Mouse (Mus musculus) ovary, postnatal 36 days (tissue): ENCODE measurements around the gene Coro6.

Source experiments
- DNase-seq: peaks from one replicate; pipeline ENCODE4 v3.0.0; 2022; ENCODE audit warnings: low spot score, mixed read lengths

Gene Coro6

DNA sequence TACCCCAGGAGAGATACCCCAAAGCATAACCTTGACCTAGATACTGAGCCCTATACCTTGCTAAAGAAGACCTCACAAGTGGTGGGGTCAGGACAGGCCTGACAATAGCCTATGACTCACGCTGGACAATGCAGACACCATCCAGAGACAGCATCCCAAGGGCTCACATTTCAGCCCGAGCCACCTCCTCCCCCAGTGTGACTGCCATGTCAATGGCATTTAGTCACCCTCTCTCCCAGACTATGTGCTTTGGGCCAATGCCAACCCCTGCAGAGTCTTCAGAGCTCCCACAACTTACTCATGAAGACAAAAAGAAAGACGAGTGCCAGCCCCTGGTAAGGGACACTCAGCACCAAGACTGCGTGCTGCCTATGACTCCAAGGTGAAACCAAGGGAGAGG, 2.5 kb downstream of the Coro6 start:
- no peak for DNase-seq

DNA sequence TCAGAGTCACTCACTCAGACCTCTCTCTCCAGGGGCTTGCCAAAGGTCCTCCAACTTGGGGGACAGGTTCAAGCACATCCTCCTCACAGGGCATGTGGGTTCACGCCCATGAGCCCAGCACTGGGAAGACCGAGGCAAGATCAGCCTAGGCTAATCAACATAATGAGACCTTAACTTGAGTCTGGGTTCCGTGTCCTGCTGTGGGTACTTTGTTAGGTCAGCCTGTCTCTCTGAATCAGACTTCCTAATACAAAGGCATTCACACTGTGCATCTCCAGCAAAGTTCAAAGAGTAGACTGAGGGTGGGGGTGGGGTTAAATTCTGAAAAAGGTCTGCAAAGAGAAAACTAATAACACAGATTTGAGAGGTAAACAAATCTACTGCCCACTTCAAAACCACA, 2.9 kb downstream of the Coro6 start:
- no peak for DNase-seq

DNA sequence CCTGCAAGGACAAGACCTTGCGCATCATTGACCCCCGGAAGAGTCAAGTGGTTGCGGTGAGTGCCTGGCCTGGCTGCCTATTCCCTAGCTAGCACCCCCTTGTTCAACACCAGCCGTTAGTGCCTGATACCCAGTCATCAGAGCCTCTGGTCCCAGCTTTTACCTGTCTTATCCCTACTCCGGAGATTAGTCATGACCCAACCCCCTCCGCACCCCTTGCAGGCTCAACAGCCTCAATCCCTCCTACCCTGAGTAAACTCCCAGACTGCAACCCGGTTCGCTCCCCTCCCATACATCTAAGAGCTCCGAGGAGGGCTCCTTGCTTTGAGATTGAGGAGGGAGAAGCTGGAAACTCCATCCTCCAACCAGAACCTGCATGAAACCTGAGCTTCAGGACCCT, 4.3 kb downstream of the Coro6 start:
- DNase-seq = no peak

DNA sequence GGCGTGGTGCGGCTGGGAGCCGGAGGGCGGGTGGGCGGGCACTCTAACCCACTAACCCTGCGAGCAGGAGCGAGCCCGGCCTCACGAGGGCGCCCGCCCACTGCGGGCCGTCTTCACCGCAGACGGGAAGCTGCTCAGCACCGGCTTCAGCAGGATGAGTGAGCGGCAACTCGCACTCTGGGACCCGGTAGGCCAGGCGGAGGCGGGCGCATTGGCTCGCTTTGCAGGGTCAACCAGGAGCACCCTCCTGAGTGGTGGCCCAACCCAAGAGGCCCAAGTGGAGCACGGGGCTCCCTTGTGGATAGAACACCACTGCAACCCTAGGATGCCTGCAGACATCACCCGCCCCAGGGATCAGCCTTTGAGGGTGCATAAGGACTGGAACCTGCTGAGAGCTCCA, 4.9 kb downstream of the Coro6 start:
- DNase-seq = peak; percentile 78

DNA sequence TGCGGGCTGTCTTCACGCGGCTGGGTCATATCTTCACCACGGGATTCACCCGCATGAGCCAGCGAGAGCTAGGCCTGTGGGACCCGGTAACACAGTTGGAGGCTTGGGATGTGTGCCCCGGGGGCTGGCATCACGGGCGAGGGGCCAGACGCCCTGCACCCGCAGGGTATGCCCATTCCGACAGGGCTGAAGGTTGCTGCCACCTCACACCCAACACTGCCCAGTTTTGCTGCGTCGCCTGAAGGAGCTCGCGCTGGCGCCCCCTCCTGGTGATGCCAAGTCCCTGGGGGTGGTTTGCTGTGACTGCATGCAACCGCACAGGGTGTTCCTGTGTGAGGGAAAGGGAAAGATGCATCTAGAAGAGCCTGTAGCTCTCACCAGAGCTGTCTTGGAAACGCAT, 5.6 kb downstream of the Coro6 start:
- DNase-seq = peak; percentile 77

DNA sequence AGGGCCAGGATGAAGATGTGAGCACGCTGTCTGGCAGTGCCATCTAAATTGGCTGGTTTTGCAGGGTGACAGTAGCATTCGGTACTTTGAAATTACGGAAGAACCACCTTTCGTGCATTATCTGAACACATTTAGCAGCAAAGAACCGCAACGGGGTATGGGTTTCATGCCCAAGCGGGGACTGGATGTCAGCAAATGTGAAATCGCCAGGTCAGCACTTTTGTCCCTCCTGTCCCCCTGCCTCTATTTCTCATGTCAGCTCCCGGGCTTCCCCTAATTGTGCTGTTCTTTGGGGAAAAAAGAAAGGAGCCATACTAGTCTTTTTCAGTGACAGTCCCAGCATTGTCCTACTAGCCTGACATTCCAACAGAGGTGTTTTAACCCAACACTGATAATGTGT, 6.2 kb downstream of the Coro6 start:
- DNase-seq = no peak

DNA sequence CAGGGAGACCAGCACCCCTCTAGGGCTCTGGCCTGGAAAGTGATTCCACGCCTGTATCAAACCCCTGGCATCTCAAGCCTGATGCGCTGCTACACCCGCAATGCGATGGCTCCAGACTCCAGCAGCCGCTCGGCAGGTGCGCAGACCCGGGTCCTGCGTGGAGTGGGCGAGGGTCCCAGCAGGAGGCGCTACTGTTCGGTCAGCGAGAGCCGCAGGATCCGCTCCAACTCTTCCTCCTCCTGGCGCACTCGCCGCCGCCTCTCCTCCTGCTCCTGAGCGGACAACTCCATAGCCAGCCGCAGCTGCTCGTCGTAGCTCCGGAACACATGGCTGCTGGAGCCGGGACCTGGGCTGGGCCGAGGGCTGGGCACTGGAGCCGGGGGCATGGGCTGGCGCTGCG, 9.2 kb downstream of the Coro6 start:
- no peak for DNase-seq

DNA sequence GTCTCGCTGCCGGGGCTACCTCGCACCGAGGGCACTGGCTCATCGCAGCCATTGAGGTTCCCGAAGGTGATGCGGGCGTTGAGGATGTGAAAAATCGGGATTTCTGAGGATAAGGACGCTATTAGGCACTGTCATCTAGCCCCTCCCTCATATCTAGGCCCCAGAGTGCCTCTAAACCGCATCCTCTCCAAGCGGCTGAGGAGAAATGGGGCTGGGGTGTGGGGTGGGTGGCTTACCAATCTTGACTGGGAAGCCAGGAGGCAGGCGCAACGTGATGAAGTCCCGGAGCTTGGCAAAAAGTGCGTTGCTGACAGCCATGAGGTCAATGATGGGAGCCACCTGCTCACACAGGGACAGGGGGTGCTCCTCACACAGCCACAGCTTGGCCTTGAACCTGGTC, 10.6 kb downstream of the Coro6 start:
- no peak for DNase-seq

DNA sequence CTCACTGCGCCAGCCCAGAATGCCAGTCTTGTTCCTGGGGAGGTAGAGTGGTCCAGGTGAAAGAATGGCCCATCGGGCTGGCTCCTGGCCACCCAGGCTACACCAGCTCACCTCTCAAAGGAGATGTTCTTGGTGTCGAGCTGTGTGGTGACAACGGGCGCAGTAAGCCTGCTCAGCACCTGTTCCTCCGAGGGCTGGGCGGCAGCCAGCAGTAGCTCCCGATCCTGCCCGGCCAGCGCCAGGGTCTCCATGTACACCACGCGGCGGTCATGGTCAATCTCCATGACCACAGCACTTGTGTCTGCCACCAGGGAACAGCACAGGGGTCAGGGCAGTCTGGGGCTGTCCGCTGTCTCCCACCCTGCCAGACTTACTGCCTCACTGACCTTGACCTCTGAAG, 14.0 kb downstream of the Coro6 start:
- no peak for DNase-seq

DNA sequence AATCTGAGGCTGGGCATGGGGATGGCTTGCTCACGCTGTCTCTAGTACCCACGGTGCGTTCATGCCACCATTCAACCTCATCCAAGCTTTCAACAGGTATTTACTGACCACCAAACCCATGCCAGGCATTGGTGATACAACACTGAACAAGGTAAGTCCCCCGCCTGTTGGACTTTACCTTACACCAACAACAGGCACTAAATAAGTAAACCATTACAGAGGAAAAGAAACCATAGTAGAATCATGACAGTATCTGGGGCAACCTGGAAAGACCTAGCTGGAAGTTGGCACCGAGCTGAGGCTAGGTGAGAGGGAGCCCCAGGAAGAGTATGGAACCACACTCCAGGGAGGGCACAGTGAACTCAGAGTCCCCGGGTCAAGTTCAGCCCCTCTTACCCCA, 14.7 kb downstream of the Coro6 start:
- no peak for DNase-seq

DNA sequence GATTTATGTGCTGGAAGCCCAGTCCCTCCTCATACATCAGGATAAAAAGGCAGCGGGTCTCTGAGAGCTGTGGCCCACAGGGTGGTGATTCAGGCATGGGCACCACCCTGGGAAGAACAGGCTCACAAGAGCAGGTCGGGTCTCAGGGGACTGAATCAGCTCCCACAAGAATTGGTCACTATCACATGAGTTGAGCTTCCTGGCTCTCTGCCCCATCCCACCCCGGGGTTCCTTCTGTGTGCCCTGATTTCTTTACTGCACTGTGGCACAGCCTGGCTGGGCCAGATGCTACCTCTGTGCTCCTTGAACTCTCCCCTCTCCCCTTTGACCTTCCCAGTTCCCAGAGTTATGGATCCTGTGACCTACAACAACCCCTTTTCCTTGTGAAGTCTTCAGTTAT, 20.8 kb downstream of the Coro6 start:
- DNase-seq = no peak

DNA sequence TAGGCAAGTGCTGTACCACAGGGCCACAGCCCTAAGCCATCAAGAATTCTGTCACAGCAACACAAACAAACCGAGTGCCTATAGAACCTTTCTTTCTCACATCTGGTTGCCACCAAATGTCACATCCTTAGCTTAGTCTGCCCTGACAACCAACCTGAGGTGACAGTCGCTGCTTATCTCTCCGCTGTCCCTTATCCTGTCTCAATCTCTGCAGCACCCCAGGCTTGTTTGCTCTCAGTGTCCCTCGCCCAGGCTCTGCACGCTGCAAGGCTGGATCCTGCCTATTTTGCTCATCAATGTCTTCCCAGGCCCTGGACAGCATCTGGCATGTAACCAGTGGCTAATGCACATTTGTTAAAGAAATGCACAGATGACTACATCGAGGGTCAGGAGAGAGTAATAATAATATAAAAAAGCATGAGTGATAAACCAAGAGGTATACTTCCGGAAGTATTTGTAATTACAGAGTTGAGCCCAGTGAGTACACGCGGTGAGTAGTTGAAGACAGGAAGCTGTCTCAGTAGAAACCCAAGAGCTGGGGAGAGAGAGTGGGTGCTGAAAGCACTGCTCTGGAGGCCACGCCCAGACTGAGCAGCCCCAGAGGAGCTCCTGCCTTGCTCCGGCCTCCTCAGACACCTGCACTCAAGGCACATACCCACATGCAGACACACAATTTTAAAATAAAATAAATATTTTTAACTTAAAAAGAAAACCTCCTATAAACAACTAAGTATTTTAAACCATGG, 21.5 kb downstream of the Coro6 start:
- DNase-seq = no peak

DNA sequence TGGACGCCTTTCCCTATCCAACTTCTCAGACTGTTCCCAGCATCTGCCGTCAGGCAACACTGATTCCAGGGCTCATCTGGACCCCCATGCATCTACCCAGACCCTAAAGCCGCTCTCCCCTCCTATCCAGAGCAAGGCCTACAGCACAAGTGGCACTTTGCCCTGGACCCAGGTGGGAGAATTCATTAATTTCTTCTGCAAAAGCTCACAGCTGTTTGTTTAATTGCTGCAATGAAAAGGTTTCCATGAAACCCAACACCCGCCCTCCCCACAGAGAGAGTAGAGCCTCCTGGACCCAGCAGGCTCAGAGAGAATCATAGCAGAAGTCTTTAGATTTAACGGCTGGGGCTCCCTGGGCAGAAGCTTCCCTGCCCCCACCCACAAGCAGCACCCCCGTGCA, 23.0 kb downstream of the Coro6 start:
- no peak for DNase-seq

DNA sequence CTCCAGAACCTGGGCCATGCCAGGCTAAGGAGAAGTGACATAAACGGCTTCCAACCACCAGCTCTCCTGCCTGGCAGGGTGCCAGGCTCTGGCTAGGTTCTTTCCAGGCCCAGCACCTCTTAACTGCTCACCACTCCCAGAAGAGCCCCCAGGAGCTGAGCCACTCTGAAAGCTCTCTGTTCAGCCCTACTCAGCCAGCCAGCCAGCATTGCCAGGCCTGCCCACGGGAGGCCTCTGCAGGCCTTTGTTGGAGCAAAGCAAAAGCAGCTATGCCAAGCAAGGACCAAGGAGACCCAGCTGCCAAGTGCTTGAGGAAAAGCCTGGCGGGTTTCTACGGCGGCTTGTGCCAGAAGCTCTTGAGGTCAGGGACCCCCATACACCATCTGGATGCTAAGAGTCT, 24.6 kb downstream of the Coro6 start:
- DNase-seq = peak; percentile 16

DNA sequence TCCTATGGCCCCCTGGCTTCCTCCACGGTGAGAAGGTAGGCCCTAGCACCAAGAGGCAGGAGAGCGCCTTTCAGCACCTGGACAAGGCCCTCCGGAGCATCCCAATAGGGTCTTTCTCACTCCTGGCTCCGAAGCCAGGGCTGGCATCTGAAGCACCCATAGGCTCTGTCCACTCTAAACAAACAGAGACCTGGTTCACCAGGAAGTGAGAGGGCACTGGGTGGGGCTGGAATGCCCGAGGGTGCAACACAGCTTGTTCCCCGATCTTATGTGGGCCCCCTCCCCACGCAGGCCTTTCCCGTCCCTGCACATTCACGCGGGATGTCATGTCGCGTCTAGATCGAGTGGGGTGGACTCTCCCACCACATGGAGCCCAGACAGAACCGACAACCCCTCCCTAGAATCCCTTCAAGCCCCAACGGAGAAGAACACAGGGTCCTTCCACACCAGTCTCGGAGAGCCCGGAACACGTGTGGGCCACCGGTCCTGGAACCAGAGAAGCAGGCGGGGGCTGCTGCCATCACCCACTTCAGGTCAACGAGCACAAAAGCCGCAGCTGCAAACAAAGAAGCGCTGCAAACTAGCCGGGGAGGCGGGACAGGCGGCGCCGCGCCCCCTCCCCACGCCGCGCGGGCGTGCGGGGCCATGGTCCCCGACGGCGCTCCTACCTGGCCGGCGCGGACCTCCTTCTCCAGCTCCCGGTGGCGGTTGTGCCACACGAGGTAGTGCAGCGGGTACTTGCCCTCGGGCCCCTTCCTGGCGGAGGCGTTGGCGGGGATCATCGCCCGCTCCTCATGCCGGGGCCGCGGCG, 26.8 kb downstream of the Coro6 start:
- no peak for DNase-seq

DNA sequence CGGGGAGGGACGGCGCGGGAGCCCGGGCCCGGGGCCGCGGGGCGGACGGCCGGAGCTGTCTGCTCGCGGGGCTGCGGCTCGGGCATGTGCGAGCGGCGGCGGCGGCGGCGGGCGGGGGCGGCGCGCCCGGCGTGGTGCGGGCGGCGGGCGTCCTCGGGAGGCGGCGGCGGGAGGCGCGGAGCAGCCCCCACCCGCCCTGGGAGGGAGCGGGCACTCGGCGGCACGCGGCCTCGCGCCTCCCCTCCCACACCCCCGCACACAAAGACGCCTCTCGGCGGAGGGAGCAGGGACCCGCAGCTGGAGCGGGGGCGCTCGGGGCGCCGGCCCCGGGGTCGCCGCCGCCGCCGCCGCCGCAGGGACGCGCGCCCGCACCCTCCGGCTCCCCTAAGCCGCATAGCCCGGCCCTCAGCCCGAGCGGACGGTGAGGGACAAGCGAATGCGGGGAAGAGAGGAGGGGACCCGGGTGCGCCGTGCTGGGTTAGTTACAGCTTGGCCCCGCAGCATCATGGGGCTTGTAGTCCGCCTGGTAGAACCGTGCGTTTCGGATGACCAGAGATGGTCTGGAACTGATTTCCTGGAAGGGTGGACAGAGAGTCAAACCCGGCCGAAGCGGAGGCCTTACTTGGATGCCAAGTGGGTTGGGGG, 27.5 kb downstream of the Coro6 start, which contains the start of gene Ankrd13b:
Gene Ankrd13b (minus strand): TSS at position 88 of the 645 bp plus-strand sequence.
- DNase-seq = peak; percentile 80

DNA sequence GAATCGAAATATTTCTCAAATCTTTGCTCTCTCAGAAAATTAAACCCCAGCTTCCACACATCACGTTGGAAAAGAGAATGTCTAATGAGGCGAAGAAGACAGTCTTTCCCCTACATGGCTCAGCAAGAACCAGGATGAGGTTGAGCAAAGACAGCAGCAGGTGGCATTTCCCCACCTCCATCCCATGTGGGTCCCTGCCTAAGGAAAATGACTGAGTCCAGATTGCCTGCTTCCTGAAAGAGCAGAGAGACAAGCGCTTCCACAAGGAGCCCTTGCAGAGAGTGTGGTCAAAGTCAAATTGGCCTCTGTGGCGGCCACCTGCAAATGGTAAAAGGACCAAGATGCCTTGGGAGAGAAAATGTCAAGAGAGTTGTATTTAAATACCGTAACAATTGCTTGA, 28.2 kb downstream of the Coro6 start:
- no peak for DNase-seq

DNA sequence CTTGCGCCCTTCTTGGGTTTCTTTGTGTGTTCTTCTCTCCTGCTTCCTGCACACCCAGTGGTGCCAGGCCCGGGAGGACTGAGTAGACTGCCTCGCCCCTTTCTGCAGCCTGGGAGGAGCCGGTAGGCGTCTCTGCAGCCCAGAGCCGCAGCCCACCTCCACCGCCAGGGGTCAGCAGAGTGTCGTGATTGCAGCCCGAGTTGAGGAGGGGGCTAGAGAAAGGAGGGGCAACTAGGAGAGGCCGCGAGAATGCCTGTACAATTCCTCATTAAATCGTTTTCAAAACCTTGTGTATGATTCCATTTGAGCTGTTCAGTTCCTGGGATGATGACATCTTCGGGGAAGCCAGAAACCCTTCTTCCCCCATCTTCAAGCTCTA, 28.9 kb downstream of the Coro6 start:
- DNase-seq = peak; percentile 90

DNA sequence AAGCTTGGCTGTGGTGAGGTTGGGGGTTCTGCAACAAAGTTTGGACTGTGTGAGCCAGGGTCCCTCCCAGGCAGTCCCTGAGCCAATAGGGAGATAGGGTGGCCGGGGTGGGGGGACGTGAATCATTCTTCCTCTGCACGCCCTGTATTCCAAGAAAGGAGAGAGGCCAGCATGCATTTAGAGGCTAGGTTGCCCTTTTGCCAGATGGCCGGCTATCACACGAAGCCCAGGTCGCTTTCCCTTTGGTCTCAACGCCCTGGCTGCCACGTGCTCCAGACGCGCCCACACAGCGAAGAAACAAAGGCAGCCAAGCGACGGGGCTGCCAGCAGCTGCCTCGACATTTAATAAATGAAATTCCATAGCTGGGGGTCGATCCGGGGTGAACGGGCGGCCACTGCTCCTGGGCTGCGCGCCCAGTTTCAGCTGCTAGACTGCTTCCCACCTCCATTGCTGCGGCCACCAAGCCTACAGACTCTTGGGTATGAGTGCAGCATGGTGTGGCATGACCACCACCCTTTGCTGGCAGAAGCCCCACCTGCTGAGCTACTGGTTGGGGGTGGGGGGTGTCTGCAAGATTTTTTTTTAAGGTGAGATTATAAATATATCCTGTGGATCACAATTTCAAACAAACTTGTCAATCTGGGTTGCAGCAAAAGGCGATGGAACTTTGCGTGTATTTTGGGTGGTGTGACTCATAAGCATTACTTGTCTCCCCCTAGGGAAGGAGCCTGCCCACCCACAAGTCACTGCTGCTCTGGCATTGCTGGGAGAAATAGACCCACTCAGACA, 29.5 kb downstream of the Coro6 start:
- peak; percentile 61 for DNase-seq

DNA sequence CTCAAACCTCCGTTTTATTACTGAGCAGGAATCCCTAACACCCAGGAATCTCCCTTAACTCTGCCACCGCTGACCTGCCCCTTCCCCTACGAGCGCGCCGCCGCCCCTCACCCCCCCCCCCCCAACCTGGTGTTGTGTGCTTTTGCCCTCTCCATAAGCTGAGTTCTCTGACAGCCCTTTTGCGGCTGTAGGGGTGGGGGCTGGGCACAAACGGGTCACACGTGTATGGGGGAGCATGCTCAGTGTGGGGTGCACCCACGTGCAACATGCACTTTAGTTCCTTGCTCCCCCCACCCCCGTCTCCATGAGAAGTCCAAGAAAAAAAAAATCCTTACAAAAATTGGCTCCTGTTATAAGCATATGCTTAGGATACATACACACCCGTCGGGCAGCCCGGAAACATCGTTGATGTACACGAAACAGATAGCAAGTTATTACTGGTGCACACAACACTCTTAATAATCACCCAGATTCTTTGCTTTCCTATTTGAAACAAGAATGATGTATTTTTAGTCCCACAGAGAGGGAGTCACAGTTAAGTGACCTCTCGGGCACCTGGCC, 30.2 kb downstream of the Coro6 start:
- DNase-seq = peak; percentile 16

DNA sequence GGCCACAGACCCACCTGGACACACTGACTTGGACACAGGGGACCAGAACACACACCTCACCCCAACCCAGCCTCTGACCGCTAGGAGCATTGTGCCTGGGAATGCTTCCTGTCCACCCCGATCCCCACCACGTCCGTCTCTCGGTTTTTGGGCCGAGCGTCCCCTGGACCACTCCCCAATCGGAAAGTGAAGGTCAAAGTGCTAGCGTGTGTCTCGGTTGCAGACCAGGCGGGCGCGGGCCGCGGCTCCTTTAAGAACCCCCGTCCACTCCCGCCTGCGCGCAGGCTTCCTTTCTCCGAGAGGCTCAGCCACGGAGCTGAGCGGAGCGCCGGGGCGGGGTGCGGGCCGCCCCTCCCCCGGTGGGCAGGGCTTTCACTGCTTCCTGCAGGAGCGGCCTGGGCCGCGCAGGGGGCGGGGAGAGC, 30.7 kb downstream of the Coro6 start:
- peak; percentile 95 for DNase-seq
